Mouse (Mus musculus) intestine, postnatal 0 days (tissue): ENCODE measurements around the gene Akap8. TPM values are rescaled to one million over a fixed set of nuclear protein-coding genes. Genes with fewer than 3 reads are reported as not detected.

Source experiments
- ATAC-seq: fragments of 200-750 bp; cut with Nextera tagmentation; 2 replicates; pipeline ENCODE4 v1.8.0; 2017; ENCODE audit warnings: mild to moderate bottlenecking, moderate TSS enrichment, moderate library complexity
- H3K27ac ChIP-seq: fragments of 300-500 bp; sonication (generic); 2 replicates; pipeline ENCODE4 v1.5.1; 2014; ENCODE audit warnings: mild to moderate bottlenecking, low read depth, low read length, moderate library complexity
- H3K27me3 ChIP-seq: fragments of 300-500 bp; sonication (generic); replicated peaks from 2 replicates; pipeline ENCODE4 v1.6.1; 2014; ENCODE audit warnings: low read length, mixed read lengths; ENCODE audit not compliant: control insufficient read depth, insufficient read depth
- H3K36me3 ChIP-seq: fragments of 300-500 bp; sonication (generic); 2 replicates; pipeline ENCODE4 v1.6.1; 2014; ENCODE audit warnings: mild to moderate bottlenecking, moderate library complexity; ENCODE audit not compliant: control insufficient read depth, insufficient read depth
- H3K4me1 ChIP-seq: fragments of 300-500 bp; sonication (generic); replicated peaks from 2 replicates; pipeline ENCODE4 v1.6.1; 2014; ENCODE audit warnings: antibody characterized with exemption, low read length, mixed read lengths; ENCODE audit not compliant: control insufficient read depth, insufficient read depth
- H3K4me2 ChIP-seq: fragments of 300-500 bp; sonication (generic); replicated peaks from 2 replicates; pipeline ENCODE4 v1.6.1; 2014; ENCODE audit warnings: low read depth, mild to moderate bottlenecking, moderate library complexity
- H3K4me3 ChIP-seq: fragments of 300-500 bp; sonication (generic); 2 replicates; pipeline ENCODE4 v1.5.1; 2014; ENCODE audit warnings: low read depth, low read length
- H3K9ac ChIP-seq: fragments of 300-500 bp; sonication (generic); 2 replicates; pipeline ENCODE4 v1.6.1; 2014; ENCODE audit warnings: mild to moderate bottlenecking, low read depth, low read length
- H3K9me3 ChIP-seq: fragments of 300-500 bp; sonication (generic); 2 replicates; pipeline ENCODE4 v1.6.1; 2016; ENCODE audit warnings: mixed run types; ENCODE audit not compliant: control insufficient read depth
- CTCF ChIP-seq: sonication (generic); IDR thresholded peaks from 2 replicates; pipeline ENCODE4 v1.5.1; 2016; ENCODE audit warnings: low read depth, mild to moderate bottlenecking, control low read depth, antibody characterized with exemption, moderate library complexity
- WGBS: fragments of 180-500 bp; shearing (Covaris S2); extraction: QIAGEN DNeasy Blood & Tissue Kit; methylation state at CpG from one replicate; pipeline ENCODE4 v1.1.7; 2014; 5-methylcytosine and 5-hydroxymethylcytosine counted together
- polyA plus RNA-seq: library from polyadenylated mRNA; unstranded; fragments of >200 nt; fragmentation: Nextera tagmentation; extraction: Ambion mirVana; gene quantifications from 2 replicates; pipeline ENCODE4 v1.2.1, GENCODE M21; 2015

The Akap8 gene
- polyA plus RNA-seq, 1 experiment from 2014 or later = 18.3 TPM

DNA sequence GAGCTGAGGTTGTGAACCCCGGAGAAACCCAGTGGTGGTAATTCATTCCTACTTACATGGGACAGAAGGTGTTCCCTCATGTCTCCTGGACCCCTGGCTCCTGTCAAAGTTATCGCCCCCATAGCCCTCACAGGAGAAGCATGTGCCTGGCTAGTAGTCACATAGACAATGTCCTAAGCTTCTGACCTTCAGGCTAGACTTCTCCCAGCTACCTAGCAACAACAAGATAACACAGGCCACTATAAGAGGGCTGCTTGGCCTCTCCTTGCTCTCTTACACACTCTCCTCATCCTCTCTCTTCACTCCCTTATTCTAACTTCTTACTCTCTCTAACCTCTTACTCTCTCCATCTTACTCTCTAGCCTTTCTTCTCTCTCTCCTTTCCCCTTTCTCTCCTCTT lies 63.6 kb downstream of the Akap8 start:
- no peak for ATAC-seq
- H3K4me3 ChIP-seq = no peak overlapping the region
- H3K27ac ChIP-seq = no peak overlapping the region
- H3K4me2 ChIP-seq = no peak overlapping the region
- no peaks in the 10 kb centered on the region for H3K4me1 ChIP-seq
- 98% methylated on average over 2 of the region's 2 CpGs for WGBS
- no peak overlapping the region for H3K9ac ChIP-seq
- no peaks in the 10 kb centered on the region for H3K9me3 ChIP-seq
- H3K36me3 ChIP-seq = no peaks in the 10 kb centered on the region
- no peaks in the 10 kb centered on the region for H3K27me3 ChIP-seq
- TF ChIP-seq CTCF = no peak

- H3K27ac ChIP-seq = no peak overlapping the region
- no peak overlapping the region for H3K4me2 ChIP-seq
- WGBS = 56% methylated on average over 2 of the region's 2 CpGs
- no peak for TF ChIP-seq CTCF
- H3K9ac ChIP-seq = no peak overlapping the region
- H3K4me1 ChIP-seq = no peaks in the 10 kb centered on the region
- H3K27me3 ChIP-seq = no peaks in the 10 kb centered on the region
- no peak for ATAC-seq
- H3K9me3 ChIP-seq = no peaks in the 10 kb centered on the region
- no peaks in the 10 kb centered on the region for H3K36me3 ChIP-seq
- no peak overlapping the region for H3K4me3 ChIP-seq
These were observed 64.1 kb downstream of the Akap8 start for GRCm38 (mm10) chr17:32256896-32257295.

Other genes starting within 250 kb of the Akap8 start
- 2.0 and 2.3 TPM in 2 replicates for gene Notch3, start 154.4 kb downstream of the Akap8 start, polyA plus RNA-seq
- not detected in 2 replicates for gene Ephx3, start 131.7 kb downstream of the Akap8 start, polyA plus RNA-seq
- gene Brd4, start 36.5 kb downstream of the Akap8 start, polyA plus RNA-seq = 35.9 and 36.7 TPM in 2 replicates
- 21.6 and 26.8 TPM in 2 replicates for gene Akap8l, start 29.4 kb upstream of the Akap8 start, polyA plus RNA-seq
- 9.5 and 10.0 TPM in 2 replicates for gene Wiz, start 68.2 kb upstream of the Akap8 start, polyA plus RNA-seq
- 1.1 TPM in 2 replicates for gene Rasal3, start 82.3 kb upstream of the Akap8 start, polyA plus RNA-seq
- 0.14 and 0.17 TPM in 2 replicates for gene Pglyrp2, start 102.9 kb upstream of the Akap8 start, polyA plus RNA-seq
- gene Cyp4f39, start 131.5 kb upstream of the Akap8 start, polyA plus RNA-seq = 0.46 and 0.59 TPM in 2 replicates
- 1.9 and 2.7 TPM in 2 replicates for gene Cyp4f17, start 184.8 kb upstream of the Akap8 start, polyA plus RNA-seq
- 95.4 and 102 TPM in 2 replicates for gene Cyp4f16, start 215.3 kb upstream of the Akap8 start, polyA plus RNA-seq